13 mouse cellular contexts compared by ENCODE assay signal in genomic region chr6:90731327-90731726, GRCm38 (mm10).
A peak's percentile ranks its signal among the peaks of the same experiment; 100 is the strongest.
DNase-seq lines count a peak whose midpoint lies in the region; ATAC-seq and TF ChIP-seq lines count a peak whose summit lies in the region.
"Had no signal": no experiment of that assay in that cellular context is flagged by ENCODE, and none has a peak within 500 bp of the region (broad histone marks: within the 10 kb centered on the region; RNA-seq: fewer than 3 reads in every experiment).

No protein-coding gene starts in this region.

- H3K27ac ChIP-seq in layer of hippocampus, adult 2 months = peak overlapping the region; percentile 23; the same call in 1 of the 2 replicates
- H3K27ac ChIP-seq in intestine, embryonic 14.5 days (ENCODE audit: low read depth) = no peak overlapping the region
- no peak overlapping the region for H3K27ac ChIP-seq in forebrain, embryonic 14.5 days (ENCODE audit: low read depth, low read length)
- H3K27ac ChIP-seq: embryonic facial prominence, embryonic 12.5 days; neural tube, embryonic 12.5 days had no signal

- peaks cover 15% of the 10 kb centered on the region for H3K4me1 ChIP-seq in intestine, embryonic 14.5 days (replicated peaks; ENCODE audit: control insufficient read depth, insufficient read depth, low read length)
- H3K4me1 ChIP-seq in forebrain, embryonic 14.5 days (ENCODE audit: control insufficient read depth, insufficient read depth, low read length) = peaks cover 5% of the 10 kb centered on the region; the same call in 1 of the 2 replicates

- H3K9ac ChIP-seq in intestine, embryonic 14.5 days (ENCODE audit: low read length) = no peak overlapping the region
- H3K9ac ChIP-seq in forebrain, embryonic 14.5 days (ENCODE audit: low read length) = no peak overlapping the region
- H3K9ac ChIP-seq: embryonic facial prominence, embryonic 12.5 days; neural tube, embryonic 12.5 days had no signal

- no peaks in the 10 kb centered on the region for H3K9me3 ChIP-seq in intestine, embryonic 14.5 days (ENCODE audit: control insufficient read depth, low read length)
- no peaks in the 10 kb centered on the region for H3K9me3 ChIP-seq in forebrain, embryonic 14.5 days (replicated peaks; ENCODE audit: control insufficient read depth, low read length)
- H3K9me3 ChIP-seq: embryonic facial prominence, embryonic 12.5 days; neural tube, embryonic 12.5 days had no signal

- H3K27me3 ChIP-seq in intestine, embryonic 14.5 days (replicated peaks; ENCODE audit: control insufficient read depth, insufficient read depth, low read length) = no peaks in the 10 kb centered on the region
- no peaks in the 10 kb centered on the region for H3K27me3 ChIP-seq in forebrain, embryonic 14.5 days (replicated peaks; ENCODE audit: control insufficient read depth, insufficient read depth, low read length)
- H3K27me3 ChIP-seq: embryonic facial prominence, embryonic 12.5 days had no signal

- no peak for DNase-seq in layer of hippocampus, adult 2 months (ENCODE audit: low spot score in 2 of 2)
- DNase-seq in layer of hippocampus, adult 8-10 months (ENCODE audit: low spot score in 2 of 2) = no peak
- peak; percentile 63 for DNase-seq in intestine, embryonic 14.5 days (ENCODE audit: low spot score)
- peak; percentile 42 for DNase-seq in retina, postnatal 7 days (ENCODE audit: low read depth, low spot score)
- DNase-seq in forebrain, embryonic 14.5 days (ENCODE audit: low spot score) = no peak
- DNase-seq in spleen, adult 12 weeks (ENCODE audit: low spot score) = no peak
- DNase-seq: liver; lung, postnatal 4 days; spleen, adult 18-20 months had no signal

- no peak overlapping the region for H3K4me2 ChIP-seq in intestine, embryonic 14.5 days (ENCODE audit: low read length)
- H3K4me2 ChIP-seq in forebrain, embryonic 14.5 days (ENCODE audit: low read length) = no peak overlapping the region
- H3K4me2 ChIP-seq: embryonic facial prominence, embryonic 12.5 days; neural tube, embryonic 12.5 days had no signal

- no peaks in the 10 kb centered on the region for H3K36me3 ChIP-seq in intestine, embryonic 14.5 days (ENCODE audit: control insufficient read depth, insufficient read depth, low read length)
- H3K36me3 ChIP-seq in forebrain, embryonic 14.5 days (ENCODE audit: control insufficient read depth, insufficient read depth, low read length) = no peaks in the 10 kb centered on the region
- H3K36me3 ChIP-seq: embryonic facial prominence, embryonic 12.5 days; neural tube, embryonic 12.5 days had no signal

- 0 out of 2 replicates have a peak, but pooled peaks have one; percentile 3 for ATAC-seq in common myeloid progenitor, adult 5-6 weeks (replicated peaks; ENCODE audit: low read depth, poor library complexity, severe bottlenecking)
- peak; percentile 25; the same call in 1 of the 2 replicates for ATAC-seq in intestine, embryonic 14.5 days (replicated peaks; ENCODE audit: low FRiP score, low TSS enrichment, low read depth)
- no peak for ATAC-seq in monocyte, adult 5-6 weeks (replicated peaks; ENCODE audit: insufficient number of reproducible peaks, low FRiP score, low TSS enrichment, poor library complexity, severe bottlenecking)
- ATAC-seq in forebrain, embryonic 14.5 days = no peak

- TF ChIP-seq CTCF in layer of hippocampus, adult 2 months (conservative IDR thresholded peaks at IDR 0.05) = no peak

- 15% methylated on average over 4 of the region's 4 CpGs for WGBS in intestine, embryonic 14.5 days
- 49% methylated on average over 4 of the region's 4 CpGs for WGBS in forebrain, embryonic 14.5 days

- no peak overlapping the region for H3K4me3 ChIP-seq in layer of hippocampus, adult 2 months
- no peak overlapping the region for H3K4me3 ChIP-seq in intestine, embryonic 14.5 days (ENCODE audit: low read depth, low read length)
- H3K4me3 ChIP-seq in forebrain, embryonic 14.5 days (ENCODE audit: low read depth, low read length) = no peak overlapping the region
- H3K4me3 ChIP-seq: embryonic facial prominence, embryonic 12.5 days; neural tube, embryonic 12.5 days had no signal

Comparison
In these comparisons a context has a peak if more than half of its experiments do, and no peak if none do; other contexts are left out.
1. DNase-seq: peak in intestine, embryonic 14.5 days (single experiment) and retina, postnatal 7 days (single experiment); none in layer of hippocampus, adult 2 months (0 of 2), layer of hippocampus, adult 8-10 months (0 of 2), forebrain, embryonic 14.5 days (single experiment) and spleen, adult 12 weeks (single experiment).
2. ATAC-seq: peak in common myeloid progenitor, adult 5-6 weeks (single experiment) and intestine, embryonic 14.5 days (single experiment); none in monocyte, adult 5-6 weeks (single experiment) and forebrain, embryonic 14.5 days (single experiment).